Mouse (Mus musculus): ENCODE data around the gene Lrrc51. TPM values are rescaled to one million over a fixed set of nuclear protein-coding genes. Genes with fewer than 3 reads are reported as not detected.
"Not testable (repeated sequence)": the region's sequence is repeated elsewhere in the genome, so short reads cannot be mapped to it uniquely, and the experiment has no call there.

Lrrc51 gene
- polyA plus RNA-seq, 1 experiment from 2014 or later, result 6.7 TPM

DNA sequence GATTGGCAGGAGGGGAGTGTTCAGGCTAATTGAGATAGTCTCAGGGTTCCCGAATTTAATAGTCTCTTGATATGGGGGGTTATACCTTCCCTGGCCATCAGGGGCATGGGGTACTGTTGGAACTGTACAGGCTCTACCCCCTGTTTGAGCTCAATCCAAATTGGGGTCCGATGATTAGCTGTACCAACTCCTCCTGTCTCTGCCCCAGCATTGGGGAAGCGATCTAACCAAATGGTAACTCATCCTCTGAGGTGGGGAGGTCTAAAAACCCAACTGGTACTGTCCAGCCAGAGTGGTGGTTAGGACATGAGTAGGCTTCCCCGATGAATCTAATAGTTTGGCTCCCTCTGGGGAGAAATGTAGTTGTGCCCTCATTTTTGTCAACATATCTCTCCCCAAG lies 3.3 kb upstream of the Lrrc51 start:
- Histone ChIP-seq H3K27me3 (replicated peaks) (no peaks in the 10 kb centered on the region), H3K9ac (no peak overlapping the region), H3K27ac (no peak overlapping the region), H3K4me2 (replicated peaks) (no peak overlapping the region), H3K9me3 (no peaks in the 10 kb centered on the region), H3K4me1 (replicated peaks) (peaks cover 7% of the 10 kb centered on the region), H3K4me3 (replicated peaks) (no peak overlapping the region), H3K36me3 (0 out of 2 replicates have a peak, but pooled peaks cover 2% of the 10 kb centered on the region)
- WGBS, result 94% methylated on average over 4 of the region's 4 CpGs
- ATAC-seq, result no peak

DNA sequence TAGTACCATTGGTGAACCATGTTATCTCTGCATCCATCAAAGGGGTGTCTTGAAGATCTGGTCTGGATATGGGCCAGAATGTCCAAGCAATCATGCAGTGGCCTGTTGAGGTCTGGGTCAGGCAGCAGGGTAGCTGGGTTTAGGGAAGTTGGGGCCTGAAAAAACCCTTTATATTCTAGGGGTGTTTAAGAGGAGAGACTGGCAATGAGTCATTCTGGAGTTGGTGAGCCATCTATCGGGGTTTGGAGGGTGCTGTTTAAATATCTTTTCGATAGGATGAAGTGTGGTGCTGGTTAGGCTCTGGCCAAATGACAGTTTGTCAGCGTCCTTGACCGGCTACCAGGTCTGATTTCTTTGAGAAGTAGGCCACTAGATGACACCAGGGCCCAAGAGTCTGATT lies 2.3 kb upstream of the Lrrc51 start:
- H3K4me3 ChIP-seq (replicated peaks), result no peak overlapping the region
- 0 out of 2 replicates have a peak, but pooled peaks cover 2% of the 10 kb centered on the region for H3K36me3 ChIP-seq
- H3K9me3 ChIP-seq, result no peaks in the 10 kb centered on the region
- H3K4me2 ChIP-seq (replicated peaks), result no peak overlapping the region
- ATAC-seq, result no peak
- 95% methylated on average over 4 of the region's 4 CpGs for WGBS
- H3K9ac ChIP-seq, result no peak overlapping the region
- peaks cover 7% of the 10 kb centered on the region for H3K4me1 ChIP-seq (replicated peaks)
- H3K27me3 ChIP-seq (replicated peaks), result no peaks in the 10 kb centered on the region
- no peak overlapping the region for H3K27ac ChIP-seq

DNA sequence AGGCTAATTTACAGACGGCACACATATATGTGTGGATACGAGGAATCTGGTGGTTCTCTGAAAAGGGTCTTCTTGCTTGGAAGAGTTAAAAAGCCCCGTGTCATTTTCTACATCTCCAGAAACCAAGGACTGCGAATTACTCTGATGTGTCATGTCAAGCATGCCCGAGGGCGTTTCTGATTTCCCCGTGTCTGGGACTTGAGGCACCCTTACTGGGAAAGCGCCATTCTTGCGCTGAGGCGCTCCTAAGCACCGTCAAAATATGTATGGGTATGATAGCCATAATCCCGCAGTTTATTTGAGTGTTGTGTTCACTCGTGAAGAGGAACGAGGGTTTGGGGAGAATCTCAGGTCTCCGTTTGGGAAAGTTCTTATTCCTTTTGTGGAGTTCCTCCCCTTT lies 395 bp downstream of the Lrrc51 start:
- no peaks in the 10 kb centered on the region for H3K27me3 ChIP-seq (replicated peaks)
- H3K4me1 ChIP-seq (replicated peaks), result peaks cover 7% of the 10 kb centered on the region
- H3K9me3 ChIP-seq, result no peaks in the 10 kb centered on the region
- H3K4me3 ChIP-seq (replicated peaks), result peak overlapping the region; percentile 86
- peak; percentile 42 for ATAC-seq
- peak overlapping the region; percentile 79 for H3K27ac ChIP-seq
- no peaks in the 10 kb centered on the region for H3K36me3 ChIP-seq
- 2% methylated on average over 15 of the region's 15 CpGs for WGBS
- H3K4me2 ChIP-seq (replicated peaks), result peak overlapping the region; percentile 68
- peak overlapping the region; percentile 89 for H3K9ac ChIP-seq

DNA sequence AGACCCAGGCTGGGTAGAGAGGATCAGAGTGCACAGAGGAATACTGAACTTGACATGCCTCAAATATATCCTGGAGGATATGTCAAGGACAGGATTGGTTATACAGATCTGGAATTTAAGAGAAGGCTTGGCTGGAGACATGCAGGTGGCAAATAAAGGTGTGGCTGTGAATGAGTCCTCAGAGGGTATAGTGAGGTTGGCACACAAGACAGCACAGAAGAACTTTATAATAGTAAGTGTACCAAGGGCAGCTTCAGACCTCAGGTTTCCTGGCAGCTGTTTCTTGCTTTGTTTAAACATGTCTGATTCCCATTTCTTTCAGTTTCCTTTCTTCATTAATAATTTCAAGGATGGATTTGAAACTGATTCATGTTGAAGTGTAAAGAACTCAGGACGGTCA lies 1.1 kb downstream of the Lrrc51 start:
- no peak for ATAC-seq
- H3K9ac ChIP-seq, result no peak overlapping the region
- H3K4me3 ChIP-seq (replicated peaks), result no peak overlapping the region; the same call in 1 of the 2 replicates
- no peaks in the 10 kb centered on the region for H3K36me3 ChIP-seq
- WGBS, result 63% methylated on average over 1 of the region's 1 CpGs
- H3K27ac ChIP-seq, result no peak overlapping the region
- no peaks in the 10 kb centered on the region for H3K27me3 ChIP-seq (replicated peaks)
- H3K4me2 ChIP-seq (replicated peaks), result peak overlapping the region; percentile 68
- H3K4me1 ChIP-seq (replicated peaks), result peaks cover 7% of the 10 kb centered on the region
- no peaks in the 10 kb centered on the region for H3K9me3 ChIP-seq

DNA sequence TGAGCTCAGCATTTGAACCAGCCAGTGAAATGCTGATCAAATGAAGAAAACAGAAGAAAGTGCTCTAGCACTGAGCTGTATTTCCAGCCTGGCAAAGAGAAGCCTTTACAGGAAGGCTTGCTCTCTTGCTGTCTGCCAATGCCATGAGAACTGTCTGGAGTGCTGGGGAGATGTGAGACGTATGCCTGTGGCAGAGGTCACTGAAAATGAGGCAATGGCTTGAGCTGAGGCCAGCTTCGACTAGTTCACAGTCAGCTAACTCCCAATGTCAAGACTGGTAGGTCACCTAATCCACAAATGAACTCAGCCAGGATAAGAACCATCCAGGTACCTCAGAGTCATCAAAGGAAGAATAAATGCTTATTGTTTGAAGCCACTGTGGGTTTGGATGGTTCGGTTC lies 5.6 kb downstream of the Lrrc51 start:
- Histone ChIP-seq H3K4me3 (replicated peaks) (no peak overlapping the region), H3K27ac (no peak overlapping the region), H3K4me1 (replicated peaks) (no peaks in the 10 kb centered on the region), H3K27me3 (replicated peaks) (no peaks in the 10 kb centered on the region), H3K36me3 (no peaks in the 10 kb centered on the region), H3K9ac (no peak overlapping the region), H3K9me3 (no peaks in the 10 kb centered on the region), H3K4me2 (replicated peaks) (no peak overlapping the region)
- ATAC-seq, result no peak
- WGBS, result 82% methylated on average over 3 of the region's 3 CpGs

DNA sequence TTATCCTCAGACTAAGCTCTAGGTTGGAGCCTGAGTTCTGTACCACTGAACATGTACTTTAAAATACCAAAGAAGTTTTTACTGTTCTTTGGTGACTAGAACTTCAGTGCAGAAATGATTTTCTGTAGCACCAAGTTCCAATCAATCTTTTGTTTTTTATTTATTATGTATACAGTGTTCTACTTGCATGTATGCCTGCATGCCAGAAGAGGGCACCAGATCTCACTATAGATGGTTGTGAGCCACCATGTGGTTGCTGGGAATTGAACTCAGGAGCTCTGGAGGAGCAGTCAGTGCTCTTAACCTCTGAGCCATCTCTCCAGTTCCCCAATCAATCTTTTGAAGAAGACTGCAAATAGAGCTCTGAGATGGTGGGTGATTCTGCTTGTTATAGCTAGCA lies 7.8 kb downstream of the Lrrc51 start:
- not testable (repeated sequence) for H3K4me1 ChIP-seq (replicated peaks); H3K27ac ChIP-seq; H3K9ac ChIP-seq; H3K36me3 ChIP-seq; H3K4me3 ChIP-seq (replicated peaks); H3K4me2 ChIP-seq (replicated peaks); H3K27me3 ChIP-seq (replicated peaks); ATAC-seq; H3K9me3 ChIP-seq

DNA sequence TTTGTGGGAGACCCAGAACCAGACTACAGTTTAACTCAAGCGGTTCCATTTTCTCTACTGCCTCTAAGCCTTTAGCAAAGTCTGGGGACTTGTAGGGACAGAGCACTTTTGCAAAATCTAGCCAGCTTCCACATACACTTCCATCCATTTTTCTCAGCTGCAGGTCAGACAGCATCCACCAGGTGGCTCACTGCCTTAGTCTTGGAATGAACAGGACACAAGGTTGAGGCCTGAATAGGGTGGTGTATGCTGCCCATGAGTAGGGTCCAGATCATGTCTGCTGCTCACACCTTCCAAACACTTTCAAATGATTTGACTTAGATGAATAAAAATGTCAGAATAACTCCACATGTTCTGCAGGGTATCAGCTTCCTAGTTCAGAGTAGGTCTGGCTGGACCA lies 15.6 kb downstream of the Lrrc51 start:
- no peaks in the 10 kb centered on the region for H3K9me3 ChIP-seq
- no peak overlapping the region for H3K9ac ChIP-seq
- H3K4me1 ChIP-seq (replicated peaks), result no peaks in the 10 kb centered on the region
- H3K27me3 ChIP-seq (replicated peaks), result no peaks in the 10 kb centered on the region
- no peak overlapping the region for H3K4me3 ChIP-seq (replicated peaks)
- peak; percentile 68; the same call in 1 of the 2 replicates for ATAC-seq
- H3K4me2 ChIP-seq (replicated peaks), result no peak overlapping the region
- peaks cover 9% of the 10 kb centered on the region; the same call in 1 of the 2 replicates for H3K36me3 ChIP-seq
- WGBS, result 14% methylated on average over 1 of the region's 1 CpGs
- no peak overlapping the region for H3K27ac ChIP-seq

DNA sequence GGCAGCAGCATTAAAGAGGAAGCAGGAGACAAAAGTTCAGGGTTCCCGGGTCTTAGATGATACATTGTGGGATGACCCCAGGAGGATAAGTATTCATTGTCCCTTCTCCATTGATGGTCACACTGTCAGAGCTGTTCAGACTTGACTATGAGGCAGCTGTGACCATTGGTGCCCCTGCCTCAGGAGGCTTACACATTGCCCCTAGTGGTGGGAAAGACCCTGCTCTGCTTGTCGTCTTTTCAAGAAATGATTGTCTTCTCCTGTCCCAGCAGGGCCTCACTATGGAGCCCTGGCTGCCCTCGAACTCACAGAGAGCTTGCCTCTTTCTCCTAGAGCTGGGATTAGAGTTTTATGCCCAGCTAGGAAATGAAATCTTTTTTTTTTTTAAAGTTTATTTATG lies 21.7 kb downstream of the Lrrc51 start:
- Histone ChIP-seq H3K4me3 (replicated peaks) (no peak overlapping the region), H3K36me3 (peaks cover 31% of the 10 kb centered on the region), H3K4me2 (replicated peaks) (no peak overlapping the region), H3K27ac (no peak overlapping the region), H3K4me1 (replicated peaks) (peaks cover 6% of the 10 kb centered on the region), H3K27me3 (replicated peaks) (no peaks in the 10 kb centered on the region), H3K9ac (no peak overlapping the region), H3K9me3 (no peaks in the 10 kb centered on the region)
- ATAC-seq, result no peak
- 67% methylated on average over 3 of the region's 3 CpGs for WGBS

DNA sequence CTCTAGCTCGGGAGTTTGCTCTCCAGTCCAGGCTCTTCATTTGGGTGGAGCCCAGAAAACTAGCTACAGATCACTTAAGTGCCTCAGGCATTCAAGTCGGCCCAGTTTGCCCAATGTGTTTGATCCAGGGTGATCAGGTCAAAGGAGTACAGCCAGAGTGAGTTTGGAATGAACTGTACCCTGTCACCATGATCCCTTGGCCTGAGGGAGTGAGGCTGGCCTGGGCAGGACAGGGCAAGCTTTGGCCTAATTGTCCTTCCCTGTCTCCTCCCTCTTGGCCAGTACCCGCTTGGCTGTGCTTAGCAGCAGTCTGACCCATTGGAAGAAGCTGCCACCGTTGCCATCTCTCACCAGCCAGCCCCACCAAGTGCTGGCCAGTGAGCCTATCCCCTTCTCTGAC lies 23.6 kb downstream of the Lrrc51 start:
- no peak overlapping the region for H3K4me3 ChIP-seq (replicated peaks)
- H3K4me2 ChIP-seq (replicated peaks), result no peak overlapping the region
- no peaks in the 10 kb centered on the region for H3K27me3 ChIP-seq (replicated peaks)
- peaks cover 31% of the 10 kb centered on the region for H3K36me3 ChIP-seq
- H3K9ac ChIP-seq, result no peak overlapping the region
- ATAC-seq, result no peak
- no peak overlapping the region for H3K27ac ChIP-seq
- WGBS, result 87% methylated on average over 4 of the region's 4 CpGs
- H3K4me1 ChIP-seq (replicated peaks), result peaks cover 10% of the 10 kb centered on the region
- no peaks in the 10 kb centered on the region for H3K9me3 ChIP-seq

DNA sequence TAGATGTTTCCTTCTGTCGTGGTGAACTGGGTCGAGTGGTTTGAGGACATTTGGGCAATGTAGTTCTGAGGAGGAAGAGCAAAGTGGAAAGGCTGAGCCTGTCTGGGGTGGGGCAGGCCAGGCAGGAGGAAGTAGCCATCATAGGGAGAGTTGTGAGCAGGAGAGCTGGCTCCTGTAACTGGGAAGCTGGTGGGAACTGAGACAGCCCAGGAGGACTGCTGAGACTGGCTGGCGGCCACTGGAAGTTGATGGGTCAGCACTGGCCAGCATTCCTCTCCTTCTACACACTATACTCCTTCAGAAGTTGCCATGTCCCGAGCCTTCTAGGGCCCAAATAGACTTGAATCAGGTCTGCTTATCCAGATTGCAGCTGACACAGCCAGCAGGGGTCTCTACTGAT lies 25.3 kb downstream of the Lrrc51 start:
- H3K9me3 ChIP-seq, result no peaks in the 10 kb centered on the region
- no peak for ATAC-seq
- peaks cover 10% of the 10 kb centered on the region for H3K4me1 ChIP-seq (replicated peaks)
- peak overlapping the region; percentile 22; the same call in 1 of the 2 replicates for H3K4me2 ChIP-seq (replicated peaks)
- H3K9ac ChIP-seq, result no peak overlapping the region
- peaks cover 25% of the 10 kb centered on the region for H3K36me3 ChIP-seq
- 64% methylated on average over 4 of the region's 4 CpGs for WGBS
- peak overlapping the region; percentile 40; the same call in 1 of the 2 replicates for H3K27ac ChIP-seq
- no peaks in the 10 kb centered on the region for H3K27me3 ChIP-seq (replicated peaks)
- H3K4me3 ChIP-seq (replicated peaks), result no peak overlapping the region

DNA sequence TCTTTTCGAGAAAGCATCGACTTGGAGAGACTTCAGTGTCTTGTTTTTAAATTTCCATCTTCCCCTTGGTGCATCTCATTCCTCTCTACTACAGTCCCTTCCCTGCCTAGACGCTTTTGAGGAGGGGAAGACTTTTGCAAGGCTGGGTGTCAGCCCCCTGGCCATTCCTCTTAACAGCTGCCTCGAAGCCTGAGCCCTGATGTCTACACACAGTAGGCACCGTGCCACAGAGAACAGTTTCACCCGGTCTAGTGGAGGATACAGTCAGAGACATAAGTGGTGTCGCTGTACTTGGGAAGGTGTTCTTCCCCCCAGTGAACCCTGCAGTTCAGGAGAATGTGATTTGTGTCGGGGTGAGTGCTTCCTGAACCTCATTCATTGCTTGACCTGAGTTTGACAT lies 27.0 kb downstream of the Lrrc51 start:
- Histone ChIP-seq H3K4me2 (replicated peaks) (peak overlapping the region; percentile 62), H3K36me3 (peaks cover 9% of the 10 kb centered on the region; the same call in 1 of the 2 replicates), H3K4me1 (replicated peaks) (peaks cover 10% of the 10 kb centered on the region), H3K4me3 (replicated peaks) (peak overlapping the region; percentile 81), H3K27me3 (replicated peaks) (no peaks in the 10 kb centered on the region), H3K9ac (peak overlapping the region; percentile 95), H3K9me3 (no peaks in the 10 kb centered on the region), H3K27ac (peak overlapping the region; percentile 96; the same call in 1 of the 2 replicates)
- no peak for ATAC-seq
- WGBS, result 58% methylated on average over 8 of the region's 8 CpGs

DNA sequence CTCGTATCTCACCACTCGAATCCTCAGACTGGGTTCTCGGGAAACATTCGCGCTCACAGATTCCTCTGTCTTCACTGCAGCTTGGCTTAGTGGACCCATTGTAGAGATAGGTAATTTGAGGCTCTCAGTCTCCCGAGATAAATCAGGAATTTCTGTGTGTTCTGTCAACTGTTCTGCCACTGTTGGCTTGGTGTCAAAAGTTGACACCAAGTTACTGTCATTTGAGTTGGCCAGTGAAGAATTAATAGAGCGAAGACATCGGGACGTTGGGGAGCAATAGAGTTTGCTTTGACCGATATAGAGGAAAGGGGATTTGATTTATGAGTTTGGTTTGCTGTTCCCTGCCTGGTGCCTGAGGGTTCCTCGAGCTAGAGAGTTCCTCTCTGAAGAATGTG lies 27.4 kb downstream of the Lrrc51 start, which contains the start of gene Tomt:
Tomt (minus strand) TSS at position 73 of the 395 bp plus-strand sequence.
- Histone ChIP-seq H3K27ac (peak within 1 kb of the TSS; percentile 96), H3K27me3 (replicated peaks) (no peaks in the 10 kb centered on the region), H3K9me3 (no peaks in the 10 kb centered on the region), H3K4me2 (replicated peaks) (peak within 1 kb of the TSS; percentile 69), H3K9ac (peak within 1 kb of the TSS; percentile 95), H3K36me3 (peaks cover 9% of the 10 kb centered on the region; the same call in 1 of the 2 replicates), H3K4me1 (replicated peaks) (peaks cover 10% of the 10 kb centered on the region), H3K4me3 (replicated peaks) (peak within 1 kb of the TSS; percentile 81)
- WGBS, result 9% methylated on average over 11 of the region's 11 CpGs
- ATAC-seq, result no peak

DNA sequence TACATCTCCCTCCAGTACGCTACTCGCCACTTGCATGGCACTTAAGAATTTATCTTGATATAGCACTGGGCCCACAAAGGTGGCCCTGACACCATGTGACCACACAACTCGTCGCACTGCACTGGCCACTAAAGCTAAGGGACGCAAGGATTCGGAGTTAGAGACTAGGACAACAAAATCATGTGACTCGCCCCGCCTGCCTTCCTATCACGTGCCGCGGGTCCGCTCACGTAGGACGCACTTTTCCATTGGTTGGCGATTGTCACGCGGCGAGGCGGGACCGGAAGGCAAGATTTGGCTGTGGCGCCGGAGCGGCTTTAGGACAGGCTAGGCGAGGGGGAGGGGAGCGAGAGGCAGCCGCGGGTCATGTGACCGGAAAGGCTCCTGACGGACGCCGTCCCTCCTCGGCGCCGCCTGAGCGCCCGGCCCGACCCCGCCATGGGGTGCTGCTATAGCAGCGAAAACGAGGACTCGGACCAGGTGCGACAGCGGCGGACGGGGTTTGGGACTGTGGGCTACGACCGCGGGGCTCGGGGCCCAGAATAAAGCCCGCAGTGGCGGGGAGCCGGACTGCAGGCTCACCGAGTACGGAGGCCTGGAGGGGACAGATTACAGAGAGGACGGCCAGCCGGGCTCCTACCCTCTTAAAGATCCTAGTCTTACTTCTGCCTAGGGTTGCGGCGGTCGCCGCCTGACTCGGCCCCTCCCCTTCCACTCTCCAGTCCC lies 28.0 kb downstream of the Lrrc51 start, which contains the start of gene Lamtor1:
Lamtor1 (plus strand) TSS at position 344 of the 726 bp plus-strand sequence.
- under 1% methylated on average over 61 of the region's 61 CpGs for WGBS

More for the DNA sequence above, 28.0 kb downstream of the Lrrc51 start, which contains the start of gene Lamtor1:
- Histone ChIP-seq H3K9me3 (no peaks in the 10 kb centered on the region), H3K27me3 (replicated peaks) (no peaks in the 10 kb centered on the region), H3K4me3 (replicated peaks) (peak within 1 kb of the TSS; percentile 81), H3K4me1 (replicated peaks) (peaks cover 10% of the 10 kb centered on the region), H3K4me2 (replicated peaks) (peak within 1 kb of the TSS; percentile 69), H3K36me3 (peaks cover 5% of the 10 kb centered on the region; the same call in 1 of the 2 replicates), H3K9ac (peak within 1 kb of the TSS; percentile 95), H3K27ac (peak within 1 kb of the TSS; percentile 96)
- ATAC-seq, result peak; percentile 99

Data from intestine, embryonic 15.5 days (tissue).